In genomic region chr1:83277044-83277443, GRCm38 (mm10) we compare ENCODE assay signal across 10 mouse cellular contexts.
DNase-seq lines count a peak whose midpoint lies in the region; ATAC-seq lines count a peak whose summit lies in the region.
"Had no signal": no experiment of that assay in that cellular context is flagged by ENCODE, and none has a peak within 500 bp of the region (broad histone marks: within the 10 kb centered on the region; RNA-seq: fewer than 3 reads in every experiment).

No protein-coding gene starts in this region.

- WGBS in midbrain, embryonic 15.5 days, result 66% methylated on average over 11 of the region's 11 CpGs
- WGBS in midbrain, embryonic 13.5 days, result 75% methylated on average over 11 of the region's 11 CpGs
- 84% methylated on average over 11 of the region's 11 CpGs for WGBS in embryonic facial prominence, embryonic 10.5 days
- 90% methylated on average over 11 of the region's 11 CpGs for WGBS in limb, embryonic 10.5 days

- H3K36me3 ChIP-seq in midbrain, embryonic 15.5 days (replicated peaks), result no peaks in the 10 kb centered on the region
- no peaks in the 10 kb centered on the region for H3K36me3 ChIP-seq in midbrain, embryonic 13.5 days
- no peaks in the 10 kb centered on the region for H3K36me3 ChIP-seq in embryonic facial prominence, embryonic 10.5 days (replicated peaks)
- H3K36me3 ChIP-seq in limb, embryonic 10.5 days, result no peaks in the 10 kb centered on the region
- H3K36me3 ChIP-seq: G1E; lung, embryonic 15.5 days had no signal

- no peak overlapping the region for H3K9ac ChIP-seq in midbrain, embryonic 15.5 days
- no peak overlapping the region for H3K9ac ChIP-seq in midbrain, embryonic 13.5 days (replicated peaks)
- H3K9ac ChIP-seq: lung, embryonic 15.5 days had no signal

- H3K27ac ChIP-seq in midbrain, embryonic 15.5 days, result 0 out of 2 replicates have a peak overlapping the region, but pooled peaks have one; percentile 26
- H3K27ac ChIP-seq in midbrain, embryonic 13.5 days, result no peak overlapping the region
- H3K27ac ChIP-seq in embryonic facial prominence, embryonic 10.5 days (replicated peaks), result no peak overlapping the region
- no peak overlapping the region for H3K27ac ChIP-seq in limb, embryonic 10.5 days
- H3K27ac ChIP-seq: lung, embryonic 15.5 days had no signal

- H3K4me3 ChIP-seq in midbrain, embryonic 15.5 days, result no peak overlapping the region
- H3K4me3 ChIP-seq in midbrain, embryonic 13.5 days (replicated peaks), result no peak overlapping the region
- no peak overlapping the region for H3K4me3 ChIP-seq in embryonic facial prominence, embryonic 10.5 days
- H3K4me3 ChIP-seq in limb, embryonic 10.5 days, result no peak overlapping the region
- H3K4me3 ChIP-seq: lung, embryonic 15.5 days had no signal

- ATAC-seq in midbrain, embryonic 15.5 days (replicated peaks), result peak; percentile 87
- no peak; the same call in 1 of the 2 replicates for ATAC-seq in midbrain, embryonic 13.5 days

- H3K4me1 ChIP-seq in midbrain, embryonic 15.5 days, result no peaks in the 10 kb centered on the region
- no peaks in the 10 kb centered on the region for H3K4me1 ChIP-seq in midbrain, embryonic 13.5 days (replicated peaks)
- H3K4me1 ChIP-seq in embryonic facial prominence, embryonic 10.5 days, result peaks cover 14% of the 10 kb centered on the region; the same call in 1 of the 2 replicates
- no peaks in the 10 kb centered on the region for H3K4me1 ChIP-seq in limb, embryonic 10.5 days
- H3K4me1 ChIP-seq: lung, embryonic 15.5 days had no signal

- no peak overlapping the region for H3K4me2 ChIP-seq in midbrain, embryonic 15.5 days
- H3K4me2 ChIP-seq in midbrain, embryonic 13.5 days (replicated peaks), result no peak overlapping the region
- H3K4me2 ChIP-seq: lung, embryonic 15.5 days had no signal

- no peaks in the 10 kb centered on the region for H3K9me3 ChIP-seq in midbrain, embryonic 15.5 days
- no peaks in the 10 kb centered on the region for H3K9me3 ChIP-seq in midbrain, embryonic 13.5 days
- H3K9me3 ChIP-seq in embryonic facial prominence, embryonic 10.5 days, result no peaks in the 10 kb centered on the region
- no peaks in the 10 kb centered on the region for H3K9me3 ChIP-seq in limb, embryonic 10.5 days (replicated peaks)
- H3K9me3 ChIP-seq: lung, embryonic 15.5 days had no signal

- H3K27me3 ChIP-seq in midbrain, embryonic 15.5 days (replicated peaks), result no peaks in the 10 kb centered on the region
- no peaks in the 10 kb centered on the region for H3K27me3 ChIP-seq in midbrain, embryonic 13.5 days
- no peaks in the 10 kb centered on the region for H3K27me3 ChIP-seq in embryonic facial prominence, embryonic 10.5 days (replicated peaks; ENCODE audit: low read depth, poor library complexity, severe bottlenecking)
- no peaks in the 10 kb centered on the region for H3K27me3 ChIP-seq in limb, embryonic 10.5 days (ENCODE audit: low read depth, poor library complexity, severe bottlenecking)
- H3K27me3 ChIP-seq: lung, embryonic 15.5 days had no signal

- DNase-seq in embryonic facial prominence, embryonic 10.5 days (ENCODE audit: low spot score), result peak; percentile 13
- peak; percentile 78 for DNase-seq in layer of hippocampus, adult 9-10 months (ENCODE audit: low spot score)
- DNase-seq in right cerebral cortex, postnatal 14 days, result peak; percentile 65
- no peak for DNase-seq in limb, embryonic 10.5 days (ENCODE audit: low spot score)
- no peak for DNase-seq in ovary, postnatal 36 days (ENCODE audit: low spot score)
- no peak for DNase-seq in testis, postnatal 10 days (ENCODE audit: low spot score)

Comparison
In these comparisons a context has a peak if more than half of its experiments do, and no peak if none do; other contexts are left out.
1. DNase-seq: peak in embryonic facial prominence, embryonic 10.5 days (single experiment), layer of hippocampus, adult 9-10 months (single experiment) and right cerebral cortex, postnatal 14 days (single experiment); none in limb, embryonic 10.5 days (single experiment), ovary, postnatal 36 days (single experiment) and testis, postnatal 10 days (single experiment).